In genomic region chr11:85555721-85556120, GRCm38 (mm10) we compare ENCODE assay signal across 22 mouse cellular contexts.
DNase-seq lines count a peak whose midpoint lies in the region.
"Had no signal": no experiment of that assay in that cellular context is flagged by ENCODE, and none has a peak within 500 bp of the region (broad histone marks: within the 10 kb centered on the region; RNA-seq: fewer than 3 reads in every experiment).

No protein-coding gene starts in this region.

- intact Hi-C loops in gastrocnemius, postnatal 14 days (cut with DNase I; ENCODE audit: low total_unique reads), result no loop called here

- peak; percentile 51 for DNase-seq in gastrocnemius, adult 18-20 months (ENCODE audit: low spot score)
- no peak for DNase-seq in gastrocnemius, postnatal 14 days
- DNase-seq in CD4-positive helper T cell, adult 2 months (ENCODE audit: low read depth, low spot score), result peak; percentile 11
- DNase-seq in R1 (ENCODE audit: low read depth, low spot score), result peak; percentile 16
- peak; percentile 55 for DNase-seq in skeletal muscle tissue, adult 2 months (ENCODE audit: low read depth, low spot score)
- no peak for DNase-seq in kidney, postnatal 36 days
- no peak for DNase-seq in yolk sac, embryonic 10.5 days (ENCODE audit: low spot score)
- DNase-seq: adrenal gland, postnatal 10 days; cerebellum, adult 9-10 months; cerebellum, postnatal 36 days; heart, postnatal 14 days; kidney, adult 9 months; kidney, postnatal 10 days; layer of hippocampus, adult 9-11 months; liver; lung, adult 2 months; lung, postnatal 10 days; midbrain, embryonic 14.5 days; retina, postnatal 1 day; right cerebral cortex, postnatal 14 days; spleen, adult 18-20 months; thymus, postnatal 14 days had no signal

Comparison
In these comparisons a context has a peak if more than half of its experiments do, and no peak if none do; other contexts are left out.
1. DNase-seq: peak in gastrocnemius, adult 18-20 months (single experiment), CD4-positive helper T cell, adult 2 months (single experiment), R1 (single experiment) and skeletal muscle tissue, adult 2 months (single experiment); none in gastrocnemius, postnatal 14 days (single experiment), kidney, postnatal 36 days (0 of 2) and yolk sac, embryonic 10.5 days (single experiment).